Comparison of ENCODE assay signal across 8 mouse cellular contexts in the genomic region with DNA sequence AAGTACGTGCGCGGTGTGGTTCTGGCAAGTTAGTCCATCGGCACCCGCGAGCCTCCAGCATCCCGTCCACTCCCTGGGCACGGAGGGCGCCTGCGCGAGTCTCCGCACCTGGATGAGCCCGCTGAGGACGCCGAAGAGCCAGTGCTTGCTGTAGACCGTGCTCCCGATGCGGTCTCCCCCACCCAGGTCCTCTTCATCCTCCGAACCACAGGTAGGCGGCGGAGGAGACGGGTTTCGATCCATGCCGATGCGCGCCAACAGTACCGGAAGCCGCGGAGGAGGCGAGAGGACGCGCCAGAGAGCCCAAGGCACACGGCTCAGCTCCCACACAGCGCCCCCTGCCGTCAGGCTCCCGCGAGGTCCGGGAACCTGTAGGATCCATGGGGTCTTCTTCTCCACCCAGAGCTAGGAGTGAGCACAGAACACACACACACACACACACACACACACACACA. TPM values are rescaled to one million over a fixed set of nuclear protein-coding genes. Genes with fewer than 3 reads are reported as not detected.
DNase-seq lines count a peak whose midpoint lies in the region; ATAC-seq and TF ChIP-seq lines count a peak whose summit lies in the region.

A gene (minus strand): TSS at position 291 of the 455 bp plus-strand sequence.

- TF ChIP-seq CTCF in bone marrow, adult 2 months (IDR thresholded peaks at IDR 0.05; ENCODE audit: control insufficient read depth, insufficient read depth, low read length): peak; percentile 97

- TF ChIP-seq POLR2A in bone marrow, adult 2 months (IDR thresholded peaks at IDR 0.05; ENCODE audit: borderline replicate concordance, control insufficient read depth, low read depth, low read length): peak; percentile 64; the same call in 1 of the 2 replicates

- H3K9ac ChIP-seq in embryonic facial prominence, embryonic 15.5 days: peak within 1 kb of the TSS; percentile 85
- H3K9ac ChIP-seq in kidney, embryonic 14.5 days (ENCODE audit: low read depth, low read length): peak within 1 kb of the TSS; percentile 89

- peaks cover 21% of the 10 kb centered on the region for H3K36me3 ChIP-seq in embryonic facial prominence, embryonic 15.5 days
- peaks cover 26% of the 10 kb centered on the region for H3K36me3 ChIP-seq in kidney, embryonic 14.5 days (ENCODE audit: control insufficient read depth, insufficient read depth, low read length)

- peak; percentile 90 for DNase-seq in 416B (ENCODE audit: low read depth)
- DNase-seq in heart, adult 9 months (ENCODE audit: low spot score in 2 of 2): peak; percentile 67 to 74
- DNase-seq in liver: peak; percentile 90
- peak; percentile 85 to 97 for DNase-seq in spleen, postnatal 4 days (ENCODE audit: low spot score in 2 of 2)

- H3K4me1 ChIP-seq in bone marrow, adult 2 months (ENCODE audit: control insufficient read depth, insufficient read depth, low read length): peaks cover 3% of the 10 kb centered on the region; the same call in 1 of the 2 replicates
- H3K4me1 ChIP-seq in embryonic facial prominence, embryonic 15.5 days: peaks cover 6% of the 10 kb centered on the region; the same call in 1 of the 2 replicates
- H3K4me1 ChIP-seq in kidney, embryonic 14.5 days (ENCODE audit: control insufficient read depth, insufficient read depth, low read length): 0 out of 2 replicates have a peak, but pooled peaks cover 3% of the 10 kb centered on the region

- under 1% methylated on average over 38 of the region's 38 CpGs for WGBS in bone marrow, adult 2 months
- under 1% methylated on average over 38 of the region's 38 CpGs for WGBS in embryonic facial prominence, embryonic 15.5 days
- WGBS in kidney, embryonic 14.5 days: 0% methylated on average over 38 of the region's 38 CpGs

- H3K27me3 ChIP-seq in embryonic facial prominence, embryonic 15.5 days: no peaks in the 10 kb centered on the region
- no peaks in the 10 kb centered on the region for H3K27me3 ChIP-seq in kidney, embryonic 14.5 days (ENCODE audit: control insufficient read depth, insufficient read depth, low read length)

- H3K9me3 ChIP-seq in embryonic facial prominence, embryonic 15.5 days (replicated peaks): no peaks in the 10 kb centered on the region
- no peaks in the 10 kb centered on the region for H3K9me3 ChIP-seq in kidney, embryonic 14.5 days (ENCODE audit: control insufficient read depth, low read length)

- peak; percentile 95 for ATAC-seq in embryonic facial prominence, embryonic 15.5 days (ENCODE audit: insufficient number of reproducible peaks, low FRiP score, low TSS enrichment, low read depth)
- peak; percentile 99 for ATAC-seq in kidney, embryonic 14.5 days (ENCODE audit: low FRiP score, low TSS enrichment)
- peak; percentile 92 for ATAC-seq in monocyte, adult 5-6 weeks (replicated peaks; ENCODE audit: insufficient number of reproducible peaks, low FRiP score, low TSS enrichment, poor library complexity, severe bottlenecking)

- H3K4me3 ChIP-seq in bone marrow, adult 2 months (replicated peaks; ENCODE audit: control insufficient read depth, low read depth, low read length): peak within 1 kb of the TSS; percentile 97
- peak within 1 kb of the TSS; percentile 80 for H3K4me3 ChIP-seq in embryonic facial prominence, embryonic 15.5 days (replicated peaks)
- peak within 1 kb of the TSS; percentile 91 for H3K4me3 ChIP-seq in kidney, embryonic 14.5 days (ENCODE audit: low read length)

- peak within 1 kb of the TSS; percentile 42 for H3K4me2 ChIP-seq in embryonic facial prominence, embryonic 15.5 days (replicated peaks)
- peak within 1 kb of the TSS; percentile 52 for H3K4me2 ChIP-seq in kidney, embryonic 14.5 days (replicated peaks; ENCODE audit: low read depth, low read length)

- peak within 1 kb of the TSS; percentile 26; the same call in 1 of the 2 replicates for H3K27ac ChIP-seq in bone marrow, adult 2 months (ENCODE audit: control insufficient read depth, insufficient read depth, low read depth, low read length, poor library complexity)
- peak within 1 kb of the TSS; percentile 86 for H3K27ac ChIP-seq in embryonic facial prominence, embryonic 15.5 days (replicated peaks)
- H3K27ac ChIP-seq in kidney, embryonic 14.5 days (ENCODE audit: low read depth, low read length): peak within 1 kb of the TSS; percentile 78

RNA-seq across cellular contexts. Expression of the gene that starts here (rescaled TPM):
- 8.0 and 13.8 TPM in 2 replicates for polyA plus RNA-seq in bone marrow, adult 2 months (2011; ENCODE audit: insufficient read depth, insufficient read length, low replicate concordance, missing spikeins)
- polyA plus RNA-seq in embryonic facial prominence, embryonic 15.5 days (2015; fragmentation: Nextera tagmentation; extraction: Ambion mirVana): 26.4 and 27.8 TPM in 2 replicates
- polyA plus RNA-seq in kidney, embryonic 14.5 days (2014; fragmentation: Nextera tagmentation; extraction: Ambion mirVana): 33.6 and 37.9 TPM in 2 replicates
- 7.8 to 13.5 TPM (median 9.5 TPM) in 3 replicates for total RNA-seq in monocyte, adult 5-6 weeks (2017)

Comparison
In these comparisons a context has a peak if more than half of its experiments do, and no peak if none do; other contexts are left out.
1. Peak in every context shown above with its lines: DNase-seq, ATAC-seq, H3K4me3 ChIP-seq and H3K27ac ChIP-seq.
2. H3K27ac ChIP-seq: peak in every context shown above with its lines; median percentile 86 in embryonic facial prominence, embryonic 15.5 days; 78 in kidney, embryonic 14.5 days; 26 in bone marrow, adult 2 months.